Mouse (Mus musculus) layer of hippocampus, adult 9-11 months (tissue): ENCODE results near the gene Il17rc.

Experiments
- DNase-seq: peaks from one replicate; pipeline ENCODE4 v3.0.0; 2022

Il17rc gene

GRCm38 (mm10) chr6:113501388-113502084, 30.3 kb downstream of the Il17rc start, which contains the start of gene Prrt3:
Gene Prrt3, minus strand, starts transcription at chr6:113501931.
- DNase-seq: peak; percentile 77

- no peak for DNase-seq
Observed at GRCm38 (mm10) chr6:113502801-113503200, 31.6 kb downstream of the Il17rc start.

GRCm38 (mm10) chr6:113505689-113506088, 34.5 kb downstream of the Il17rc start:
- no peak for DNase-seq

GRCm38 (mm10) chr6:113507130-113507529, 35.9 kb downstream of the Il17rc start:
- no peak for DNase-seq

GRCm38 (mm10) chr6:113508272-113508946, 37.2 kb downstream of the Il17rc start:
- DNase-seq: no peak

GRCm38 (mm10) chr6:113508947-113509280, 37.7 kb downstream of the Il17rc start:
- DNase-seq: no peak

GRCm38 (mm10) chr6:113513944-113514343, 42.7 kb downstream of the Il17rc start:
- DNase-seq: no peak

- DNase-seq: no peak
Observed at GRCm38 (mm10) chr6:113514600-113514999, 43.4 kb downstream of the Il17rc start.

- DNase-seq: no peak
Observed at GRCm38 (mm10) chr6:113517434-113518080, 46.3 kb downstream of the Il17rc start.

GRCm38 (mm10) chr6:113522310-113522709, 51.1 kb downstream of the Il17rc start:
- DNase-seq: no peak

GRCm38 (mm10) chr6:113523420-113523819, 52.2 kb downstream of the Il17rc start:
- no peak for DNase-seq

GRCm38 (mm10) chr6:113530932-113531839, 60.0 kb downstream of the Il17rc start, which contains the start of the genes Emc3 and Fancd2:
Gene Emc3, minus strand, starts transcription at chr6:113531652.
Gene Fancd2, plus strand, starts transcription at chr6:113531682.
- DNase-seq: peak; percentile 85

- DNase-seq: no peak
Observed at GRCm38 (mm10) chr6:113531840-113532404, 60.7 kb downstream of the Il17rc start.
